In genomic region chr1:34184266-34184665, GRCm38 (mm10) we compare ENCODE assay signal across 14 mouse cellular contexts.
"Had no signal": no experiment of that assay in that cellular context is flagged by ENCODE, and none has a peak within 500 bp of the region (broad histone marks: within the 10 kb centered on the region; RNA-seq: fewer than 3 reads in every experiment).

No protein-coding gene starts in this region.

- H3K4me2 ChIP-seq: liver, embryonic 11.5 days; liver, embryonic 15.5 days; midbrain, embryonic 12.5 days; neural tube, embryonic 15.5 days; stomach, embryonic 15.5 days had no signal

- H3K9me3 ChIP-seq: limb, embryonic 10.5 days; liver, embryonic 15.5 days; midbrain, embryonic 12.5 days; neural tube, embryonic 15.5 days; stomach, embryonic 15.5 days had no signal

- ATAC-seq: lung, postnatal 0 days had no signal

- H3K27ac ChIP-seq: left cerebral cortex, adult 2 months; limb, embryonic 10.5 days; liver, embryonic 15.5 days; neural tube, embryonic 15.5 days; stomach, embryonic 15.5 days had no signal

- H3K36me3 ChIP-seq: liver, embryonic 15.5 days had no signal

- H3K9ac ChIP-seq: liver, embryonic 15.5 days; midbrain, embryonic 12.5 days; neural tube, embryonic 15.5 days; stomach, embryonic 15.5 days had no signal

- H3K27me3 ChIP-seq: liver, embryonic 15.5 days; midbrain, embryonic 12.5 days; neural tube, embryonic 15.5 days; stomach, embryonic 15.5 days had no signal

- DNase-seq: kidney, postnatal 14 days; lung, adult 2 months; lung, postnatal 36 days; right cerebral cortex, postnatal 4 days; thymus, adult 2 months; thymus, postnatal 25 days had no signal

- H3K4me1 ChIP-seq: liver, embryonic 15.5 days; stomach, embryonic 15.5 days had no signal

- H3K4me3 ChIP-seq: left cerebral cortex, adult 2 months; limb, embryonic 10.5 days; liver, embryonic 15.5 days; midbrain, embryonic 12.5 days; neural tube, embryonic 15.5 days; stomach, embryonic 15.5 days had no signal
